ENCODE assay signal across 24 mouse cellular contexts in genomic region chr6:29052188-29052587, GRCm38 (mm10). TPM values are rescaled to one million over a fixed set of nuclear protein-coding genes. Genes with fewer than 3 reads are reported as not detected.
A peak's percentile ranks its signal among the peaks of the same experiment; 100 is the strongest.
DNase-seq lines count a peak whose midpoint lies in the region; ATAC-seq lines count a peak whose summit lies in the region.
"Had no signal": no experiment of that assay in that cellular context is flagged by ENCODE, and none has a peak within 500 bp of the region (broad histone marks: within the 10 kb centered on the region; RNA-seq: fewer than 3 reads in every experiment).

No protein-coding gene starts in this region.

- no peaks in the 10 kb centered on the region for H3K36me3 ChIP-seq in hindbrain, embryonic 12.5 days
- H3K36me3 ChIP-seq in midbrain, embryonic 16.5 days (ENCODE audit: control insufficient read depth, insufficient read depth, low read length), result no peaks in the 10 kb centered on the region
- H3K36me3 ChIP-seq: heart, embryonic 13.5 days had no signal

- H3K27me3 ChIP-seq in hindbrain, embryonic 12.5 days, result no peaks in the 10 kb centered on the region
- H3K27me3 ChIP-seq in midbrain, embryonic 16.5 days (ENCODE audit: control insufficient read depth, insufficient read depth, low read depth, low read length), result no peaks in the 10 kb centered on the region

- no peak overlapping the region for H3K4me3 ChIP-seq in hindbrain, embryonic 12.5 days
- no peak overlapping the region for H3K4me3 ChIP-seq in midbrain, embryonic 16.5 days (ENCODE audit: low read depth, low read length)
- H3K4me3 ChIP-seq: heart, embryonic 13.5 days had no signal

- H3K9ac ChIP-seq in hindbrain, embryonic 12.5 days, result no peak overlapping the region
- no peak overlapping the region for H3K9ac ChIP-seq in midbrain, embryonic 16.5 days (ENCODE audit: low read depth, low read length)
- H3K9ac ChIP-seq: heart, embryonic 13.5 days had no signal

- no peak overlapping the region for H3K27ac ChIP-seq in hindbrain, embryonic 12.5 days
- peak overlapping the region; percentile 63; the same call in 1 of the 2 replicates for H3K27ac ChIP-seq in midbrain, embryonic 16.5 days (ENCODE audit: low read length)
- H3K27ac ChIP-seq: heart, embryonic 13.5 days; kidney, postnatal 0 days had no signal

- 63% methylated on average over 9 of the region's 9 CpGs for WGBS in hindbrain, embryonic 12.5 days
- 42% methylated on average over 9 of the region's 9 CpGs for WGBS in midbrain, embryonic 16.5 days

- DNase-seq in embryo, embryonic 10.5 days (ENCODE audit: low spot score), result peak; percentile 13
- DNase-seq in embryo, embryonic 10 days (ENCODE audit: low spot score), result no peak
- DNase-seq in kidney, adult 9 months, result peak; percentile 24
- DNase-seq in kidney, adult 8-10 months, result no peak
- DNase-seq in frontal cortex, adult 2 months (ENCODE audit: extremely low spot score in 1 of 2, low spot score in 1 of 2), result no peak
- DNase-seq: adrenal gland, postnatal 10 days; cerebellum, adult 11-12 months; cerebellum, postnatal 14 days; liver had no signal

- peaks cover 10% of the 10 kb centered on the region; the same call in 1 of the 2 replicates for H3K4me1 ChIP-seq in hindbrain, embryonic 12.5 days
- H3K4me1 ChIP-seq in midbrain, embryonic 16.5 days (ENCODE audit: control insufficient read depth, insufficient read depth, low read length), result peaks cover 12% of the 10 kb centered on the region
- H3K4me1 ChIP-seq: heart, embryonic 13.5 days had no signal

- H3K4me2 ChIP-seq in hindbrain, embryonic 12.5 days (replicated peaks), result no peak overlapping the region
- H3K4me2 ChIP-seq in midbrain, embryonic 16.5 days (ENCODE audit: low read length), result no peak overlapping the region; the same call in 1 of the 2 replicates
- H3K4me2 ChIP-seq: heart, embryonic 13.5 days had no signal

- no peaks in the 10 kb centered on the region for H3K9me3 ChIP-seq in hindbrain, embryonic 12.5 days (replicated peaks)
- no peaks in the 10 kb centered on the region for H3K9me3 ChIP-seq in midbrain, embryonic 16.5 days (replicated peaks; ENCODE audit: control insufficient read depth, low read length, poor library complexity, severe bottlenecking)
- H3K9me3 ChIP-seq: heart, embryonic 13.5 days had no signal

- ATAC-seq in hindbrain, embryonic 12.5 days (ENCODE audit: low FRiP score), result 0 out of 2 replicates have a peak, but pooled peaks have one; percentile 38
- ATAC-seq in midbrain, embryonic 16.5 days, result peak; percentile 60
- no peak for ATAC-seq in megakaryocyte, adult 5-6 weeks (ENCODE audit: poor library complexity, severe bottlenecking)
- ATAC-seq: lung, postnatal 0 days had no signal

RNA-seq across cellular contexts. Expression of gene Lep, which starts 7.8 kb away (rescaled TPM):
- not detected in 2 replicates for polyA plus RNA-seq in hindbrain, embryonic 12.5 days (2016; fragmentation: Nextera tagmentation; extraction: Ambion mirVana)
- polyA plus RNA-seq in midbrain, embryonic 16.5 days (2015; fragmentation: Nextera tagmentation; extraction: Ambion mirVana), result not detected in 2 replicates
- total RNA-seq in megakaryocyte, adult 5-6 weeks (2015), result not detected in 2 replicates
- not detected in 2 replicates for total RNA-seq in megakaryocyte, adult 5-6 weeks (2017)
- not detected in 2 replicates for polyA plus RNA-seq in frontal cortex, adult 2 months (2012; rRNA removed)
- total RNA-seq: granulocyte monocyte progenitor cell, adult 5-6 weeks; layer of hippocampus, adult 18-20 months; layer of hippocampus, postnatal 25 days; left cerebral cortex, postnatal 25 days; megakaryocyte progenitor cell, adult 5-6 weeks; neutrophil, adult 5-6 weeks had no signal
- polyA plus RNA-seq: heart, embryonic 13.5 days; intestine, embryonic 14.5 days; kidney, postnatal 0 days; liver, embryonic 16.5 days; lung, postnatal 0 days; stomach, embryonic 16.5 days had no signal

Comparison
In these comparisons a context has a peak if more than half of its experiments do, and no peak if none do; other contexts are left out.
1. DNase-seq: peak in embryo, embryonic 10.5 days (single experiment) and kidney, adult 9 months (single experiment); none in embryo, embryonic 10 days (single experiment), kidney, adult 8-10 months (0 of 2) and frontal cortex, adult 2 months (0 of 2).